Mouse (Mus musculus) erythroblast, embryonic 14.5 days (primary cell): Measurements from ENCODE around the gene Npb.

Source experiments
- GATA1 ChIP-seq: IDR thresholded peaks from 2 replicates; pipeline ENCODE4 v1.6.1; 2012; ENCODE audit warnings: low read length, inconsistent platforms, mixed read lengths
- TAL1 ChIP-seq: IDR thresholded peaks from 3 replicates; pipeline ENCODE4 v1.6.1; 2012; ENCODE audit warnings: low read length, inconsistent platforms, mixed read lengths

DNA sequence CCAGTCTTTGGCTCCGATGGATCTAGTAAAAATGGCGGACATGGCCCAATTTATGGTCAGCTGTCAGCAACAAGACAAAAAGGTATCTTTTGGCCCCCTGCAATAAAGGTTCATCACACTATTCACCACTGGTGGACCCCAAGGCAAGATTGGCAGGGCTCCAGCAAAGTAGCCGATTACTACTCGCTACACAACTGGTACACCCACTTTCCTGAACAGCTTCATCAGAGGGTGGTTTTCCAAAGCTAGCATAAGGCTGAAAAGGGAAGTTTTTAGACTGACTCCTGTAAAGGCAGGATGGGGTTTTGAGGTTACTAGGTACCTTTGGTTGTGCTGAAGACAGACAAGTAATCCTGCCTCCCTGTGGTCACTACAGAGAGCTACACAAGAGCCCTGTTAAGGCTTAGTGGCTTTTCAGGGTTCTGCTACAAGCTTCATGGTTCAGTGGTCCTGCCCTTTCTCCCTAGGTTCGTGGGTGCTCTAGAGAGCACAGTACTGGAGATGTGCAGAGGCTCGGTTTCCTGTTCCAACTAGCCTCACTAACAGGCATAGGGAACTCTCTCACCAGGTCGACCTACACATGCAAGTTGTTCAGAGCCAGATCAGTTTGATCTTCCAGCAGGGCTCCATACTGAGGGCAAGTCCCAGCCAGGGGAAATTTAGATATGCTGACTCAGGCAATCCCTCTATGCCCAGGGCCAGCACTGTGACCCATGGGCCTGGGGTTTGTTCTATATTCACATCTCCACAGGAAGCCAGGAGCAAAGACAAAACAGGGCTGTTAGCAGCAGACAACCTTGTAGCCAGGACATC is 30.9 kb upstream of the Npb start:
- TF ChIP-seq GATA1, result no peak
- TF ChIP-seq TAL1, result no peak
